ENCODE assay signal across 23 mouse cellular contexts in the genomic region with DNA sequence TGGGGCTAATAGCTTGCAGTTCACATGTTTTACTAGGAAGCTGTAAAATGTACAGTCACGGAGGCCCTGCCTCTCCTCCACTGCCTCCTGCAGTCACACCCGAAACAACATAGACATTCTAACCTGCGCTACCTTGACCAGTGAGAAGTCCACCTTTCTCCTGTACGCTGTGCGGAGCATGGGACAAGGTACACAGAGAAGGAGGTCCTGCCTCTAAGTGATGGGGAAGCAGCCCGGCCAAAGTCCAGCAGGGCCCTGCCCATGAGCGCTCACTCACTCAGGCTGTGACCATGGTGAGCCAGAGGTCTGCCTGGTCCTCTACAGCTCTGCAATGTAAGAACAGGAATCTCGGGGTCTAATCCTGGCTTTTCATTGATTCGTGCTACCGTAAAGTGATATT.
"Had no signal": no experiment of that assay in that cellular context is flagged by ENCODE, and none has a peak within 500 bp of the region (broad histone marks: within the 10 kb centered on the region; RNA-seq: fewer than 3 reads in every experiment).

No protein-coding gene starts in this region.

- H3K27me3 ChIP-seq: heart, embryonic 12.5 days; limb, embryonic 12.5 days; liver, embryonic 13.5 days had no signal

- H3K4me1 ChIP-seq: hindbrain, embryonic 15.5 days; liver, embryonic 13.5 days; liver, embryonic 15.5 days had no signal

- H3K36me3 ChIP-seq: liver, embryonic 13.5 days; liver, embryonic 15.5 days had no signal

- H3K9me3 ChIP-seq: heart, embryonic 10.5 days; heart, embryonic 12.5 days; hindbrain, embryonic 13.5 days; hindbrain, embryonic 15.5 days; limb, embryonic 10.5 days; limb, embryonic 12.5 days; liver, embryonic 13.5 days; liver, embryonic 15.5 days had no signal

- H3K27ac ChIP-seq: gastrocnemius, adult 2 months; heart, embryonic 10.5 days; hindbrain, embryonic 13.5 days; hindbrain, embryonic 15.5 days; hindbrain, postnatal 0 days; limb, embryonic 10.5 days; limb, embryonic 12.5 days; liver, embryonic 13.5 days; liver, embryonic 15.5 days had no signal

- H3K4me3 ChIP-seq: gastrocnemius, adult 2 months; heart, embryonic 10.5 days; heart, embryonic 12.5 days; hindbrain, embryonic 13.5 days; hindbrain, embryonic 15.5 days; limb, embryonic 10.5 days; limb, embryonic 12.5 days; liver, embryonic 13.5 days; liver, embryonic 15.5 days had no signal

- H3K4me2 ChIP-seq: heart, embryonic 12.5 days; hindbrain, embryonic 13.5 days; hindbrain, embryonic 15.5 days; limb, embryonic 12.5 days; liver, embryonic 11.5 days; liver, embryonic 13.5 days; liver, embryonic 15.5 days had no signal

- ATAC-seq: hindbrain, postnatal 0 days had no signal

- DNase-seq: gastrocnemius, adult 2 months; gastrocnemius, postnatal 10 days; gastrocnemius, postnatal 25 days; heart, adult 18-20 months; heart, postnatal 10 days; kidney, adult 18-20 months; kidney, adult 8-10 months; kidney, postnatal 10 days; kidney, postnatal 25 days; kidney, postnatal 4 days; layer of hippocampus, adult 9-11 months; layer of hippocampus, postnatal 36 days; liver; liver, embryonic 13.5 days had no signal

- H3K9ac ChIP-seq: heart, embryonic 12.5 days; hindbrain, embryonic 13.5 days; hindbrain, embryonic 15.5 days; limb, embryonic 12.5 days; liver, embryonic 13.5 days; liver, embryonic 15.5 days had no signal
